Mouse (Mus musculus): ENCODE results near the gene Slc38a8. TPM values are rescaled to one million over a fixed set of nuclear protein-coding genes. Genes with fewer than 3 reads are reported as not detected.

Gene Slc38a8
- total RNA-seq (2023) = under 1 TPM in 1 of 2 experiments, not detected in 1; 0.18 TPM

DNA sequence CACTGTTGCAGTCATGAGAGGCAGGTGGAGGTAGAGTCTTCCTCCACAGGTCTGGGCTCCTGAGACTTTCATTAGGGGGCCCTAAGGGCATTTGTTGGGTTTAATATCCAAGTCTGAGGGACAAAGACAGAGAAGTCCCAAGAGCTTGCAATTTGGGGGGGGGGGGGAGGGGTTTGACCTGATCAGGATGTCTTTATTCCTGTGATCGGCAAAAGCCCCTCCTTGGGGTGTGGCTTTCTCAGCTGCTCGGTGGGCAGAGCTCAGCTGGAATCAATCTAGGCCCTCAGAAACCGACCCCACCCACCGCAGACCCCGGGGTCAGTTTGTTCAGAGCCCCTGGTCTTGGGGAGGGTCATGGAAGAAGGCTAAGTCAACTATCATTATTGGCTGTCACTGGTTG is at the start of gene Slc38a8:
Gene Slc38a8, minus strand, starts transcription at position 101 of the 400 bp plus-strand sequence.

DNA sequence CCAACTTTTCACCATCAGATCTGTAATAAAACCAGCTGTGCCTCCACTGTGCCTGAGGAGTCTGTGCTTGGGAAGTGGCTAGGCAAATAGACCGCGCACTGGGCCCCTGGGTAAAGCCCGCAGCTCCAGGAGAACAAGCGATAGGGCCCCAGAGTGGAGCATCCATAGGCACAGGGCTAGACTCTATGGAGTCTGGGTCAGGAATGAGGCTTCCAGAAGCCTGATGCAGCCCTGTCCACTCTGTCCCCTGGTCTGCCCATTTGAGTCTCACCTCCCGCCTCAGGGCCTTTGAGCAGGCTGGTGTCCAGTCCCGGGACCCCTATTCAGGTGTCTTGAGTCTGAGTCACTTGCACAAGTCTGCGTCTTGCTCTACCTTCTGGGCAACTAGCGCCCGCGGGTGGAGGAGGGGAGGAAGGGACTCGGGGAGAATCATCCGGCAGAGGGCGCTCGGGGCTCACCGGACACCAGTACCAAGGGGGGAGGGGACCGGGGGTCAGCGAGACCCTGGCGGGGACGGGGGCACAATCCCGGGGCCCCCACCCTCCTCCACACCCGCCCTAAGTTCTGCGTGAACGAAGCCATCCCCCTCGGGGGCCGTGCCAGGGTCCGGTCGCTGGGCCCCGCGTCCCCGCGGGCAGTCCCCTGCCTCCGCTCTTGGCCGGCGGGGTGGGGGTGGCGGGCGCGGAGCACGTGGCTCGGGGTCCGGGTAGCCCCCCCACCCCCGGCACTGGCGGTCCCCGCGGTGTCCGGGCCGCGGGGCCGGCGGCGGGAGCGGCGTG is 55.1 kb downstream of the Slc38a8 start, which contains the start of gene Necab2:
Gene Necab2, plus strand, starts transcription at position 509 of the 779 bp plus-strand sequence.

GRCm38 (mm10) chr8:119433582-119434174 is 67.8 kb downstream of the Slc38a8 start, which contains the start of gene Osgin1:
Gene Osgin1 (plus strand): TSS chr8:119434124.

Other genes starting within 250 kb of the Slc38a8 start
- gene Hsbp1, start 157.2 kb downstream of the Slc38a8 start, total RNA-seq (2023) = 10 to 100 TPM; 78.0 to 89.4 TPM
- gene Mlycd, start 106.8 kb downstream of the Slc38a8 start, total RNA-seq (2023) = 10 to 100 TPM; 12.9 to 13.7 TPM
- 10 to 100 TPM; 60.5 to 66.7 TPM for gene Osgin1, start 67.6 kb downstream of the Slc38a8 start, total RNA-seq (2023)
- gene Necab2, start 55.0 kb downstream of the Slc38a8 start, total RNA-seq (2023) = under 1 TPM; 0.81 to 0.88 TPM
- 10 to 100 TPM; 77.2 to 87.1 TPM for gene Mbtps1, start 57.0 kb upstream of the Slc38a8 start, total RNA-seq (2023)
- gene Hsdl1, start 73.5 kb upstream of the Slc38a8 start, total RNA-seq (2023) = 10 to 100 TPM; 27.1 to 30.9 TPM
- not detected for gene Dnaaf1, start 73.5 kb upstream of the Slc38a8 start, total RNA-seq (2023)
- 10 to 100 TPM; 12.1 to 12.9 TPM for gene Taf1c, start 103.5 kb upstream of the Slc38a8 start, total RNA-seq (2023)
- not detected for gene Adad2, start 111.0 kb upstream of the Slc38a8 start, total RNA-seq (2023)
- gene Kcng4, start 134.0 kb upstream of the Slc38a8 start, total RNA-seq (2023) = not detected
- not detected for gene Wfdc1, start 164.7 kb upstream of the Slc38a8 start, total RNA-seq (2023)
- gene Atp2c2, start 198.3 kb upstream of the Slc38a8 start, total RNA-seq (2023) = not detected